Mouse (Mus musculus) fibroblast of lung, adult 2 months (primary cell): ENCODE data around the gene Smim8.

Experiments
- DNase-seq: peaks from one replicate; pipeline ENCODE4 v3.0.0-alpha.2; 2011; ENCODE audit warnings: low read depth

Smim8 gene

GRCm38 (mm10) chr4:34720127-34720895 lies 57.9 kb downstream of the Smim8 start:
- DNase-seq: no peak

- no peak for DNase-seq
These were observed 58.8 kb downstream of the Smim8 start for GRCm38 (mm10) chr4:34719421-34719820.
